Mouse (Mus musculus): Measurements from ENCODE around the gene Rln1. TPM values are rescaled to one million over a fixed set of nuclear protein-coding genes. Genes with fewer than 3 reads are reported as not detected.
A peak's percentile ranks its signal among the peaks of the same experiment; 100 is the strongest.

The Rln1 gene
- polyA plus RNA-seq, 1 experiment from 2014 or later: 2.2 TPM

DNA sequence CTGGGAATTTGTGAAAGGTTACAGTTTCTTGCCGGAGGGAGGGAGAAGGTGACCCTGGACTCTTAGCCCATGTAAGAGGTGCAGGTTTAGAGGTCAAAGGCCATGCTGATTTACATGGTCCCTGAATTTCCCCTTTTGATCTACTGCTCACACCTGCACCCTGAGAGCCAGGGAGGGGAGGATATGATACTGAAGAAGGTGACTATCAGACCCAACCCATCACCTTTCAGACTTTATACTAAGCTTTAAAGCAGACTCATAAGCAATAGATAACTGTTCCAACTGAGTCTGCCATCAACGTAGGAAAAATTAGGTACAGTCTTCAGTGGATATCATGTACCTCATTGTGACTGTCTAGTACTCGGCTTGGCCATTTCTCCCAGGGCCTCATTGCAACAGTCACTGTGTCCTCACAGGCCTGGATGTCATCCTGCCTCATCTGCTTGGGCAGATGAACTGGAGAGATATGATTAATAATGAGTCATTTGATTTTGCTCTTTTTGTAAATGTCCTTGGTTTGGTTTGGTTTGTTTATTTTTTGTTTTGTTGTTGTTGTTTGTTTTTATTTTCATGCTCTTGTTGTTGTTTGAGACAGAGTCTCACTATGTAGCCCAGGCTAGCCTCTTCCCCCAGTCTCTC, 34.3 kb upstream of the Rln1 start:
- no peak for DNase-seq (ENCODE audit: low spot score)
- Histone ChIP-seq H3K36me3 (no peaks in the 10 kb centered on the region), H3K9me3 (no peaks in the 10 kb centered on the region), H3K27me3 (ENCODE audit: insufficient read depth, poor library complexity, severe bottlenecking) (peaks cover 15% of the 10 kb centered on the region), H3K4me1 (replicated peaks) (peaks cover 10% of the 10 kb centered on the region; the same call in 1 of the 2 replicates), H3K4me3 (no peak overlapping the region), H3K27ac (no peak overlapping the region)
- 74% methylated on average over 3 of the region's 3 CpGs for WGBS

DNA sequence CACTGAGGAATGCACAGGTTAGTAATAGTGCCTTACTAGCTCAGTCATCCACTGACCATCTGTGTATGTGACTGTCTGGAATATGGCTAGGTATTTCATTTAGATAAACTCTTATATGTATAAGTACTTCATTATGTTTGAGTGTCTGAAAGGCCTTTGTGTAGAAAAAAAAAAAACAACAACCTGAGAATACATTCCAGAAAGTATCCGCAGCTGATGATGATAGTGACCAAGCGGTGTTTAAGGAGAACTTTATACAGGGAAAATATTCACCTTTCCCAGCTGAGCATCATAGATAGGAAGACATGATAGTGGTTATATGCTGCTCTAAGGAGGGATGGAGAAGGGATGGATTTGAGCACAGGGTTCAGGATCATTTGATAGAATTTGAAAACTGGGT, 33.6 kb upstream of the Rln1 start:
- DNase-seq (ENCODE audit: low spot score): no peak
- no peaks in the 10 kb centered on the region for H3K36me3 ChIP-seq
- H3K4me3 ChIP-seq: no peak overlapping the region
- WGBS: 89% methylated on average over 2 of the region's 2 CpGs
- peaks cover 15% of the 10 kb centered on the region for H3K27me3 ChIP-seq (ENCODE audit: insufficient read depth, poor library complexity, severe bottlenecking)
- H3K4me1 ChIP-seq (replicated peaks): peaks cover 10% of the 10 kb centered on the region; the same call in 1 of the 2 replicates
- H3K27ac ChIP-seq: no peak overlapping the region
- H3K9me3 ChIP-seq: no peaks in the 10 kb centered on the region

DNA sequence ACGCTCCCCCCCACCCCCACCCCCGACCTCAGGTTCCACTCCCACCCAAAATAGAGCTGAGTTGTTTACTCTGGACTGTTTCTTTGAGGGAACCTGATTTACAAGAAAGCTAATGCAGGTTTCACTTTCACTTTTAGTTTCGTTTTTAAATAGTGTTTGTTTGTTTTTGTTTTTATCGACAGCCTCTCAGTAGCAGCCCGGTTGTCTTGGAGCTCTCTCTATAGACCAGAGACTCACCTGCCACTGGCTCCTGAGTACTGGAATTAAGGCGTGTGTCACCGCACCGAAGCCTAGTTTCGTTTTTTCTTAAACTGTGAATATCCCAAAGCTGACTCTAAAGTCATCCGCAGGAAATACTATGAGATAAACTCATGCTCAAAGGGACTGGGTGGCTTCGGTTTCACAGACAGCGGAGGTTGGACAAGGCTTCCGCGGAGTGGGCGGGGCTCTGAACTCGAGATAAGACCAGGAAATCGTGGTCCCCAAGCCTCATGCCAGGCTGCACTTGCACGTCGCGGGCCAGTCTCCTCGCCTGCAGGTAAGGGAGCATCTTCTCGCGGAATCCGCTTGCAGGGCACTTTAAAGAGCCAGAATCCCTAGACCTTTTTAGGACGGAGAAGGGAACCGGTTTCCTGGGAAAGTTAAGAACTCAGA, 32.6 kb upstream of the Rln1 start, which contains the start of the genes Plgrkt and Cd274:
Gene Plgrkt (minus strand): TSS at position 422 of the 654 bp plus-strand sequence.
Gene Cd274 (plus strand): TSS at position 487 of the 654 bp plus-strand sequence.
- Histone ChIP-seq H3K36me3 (no peaks in the 10 kb centered on the region), H3K4me3 (peak within 1 kb of the TSS; percentile 56), H3K27me3 (ENCODE audit: insufficient read depth, poor library complexity, severe bottlenecking) (peaks cover 15% of the 10 kb centered on the region), H3K4me1 (replicated peaks) (peaks cover 16% of the 10 kb centered on the region), H3K9me3 (no peaks in the 10 kb centered on the region), H3K27ac (0 out of 2 replicates have a peak within 1 kb of the TSS, but pooled peaks have one; percentile 3)
- WGBS: 6% methylated on average over 26 of the region's 26 CpGs
- DNase-seq (ENCODE audit: low spot score): peak; percentile 48

DNA sequence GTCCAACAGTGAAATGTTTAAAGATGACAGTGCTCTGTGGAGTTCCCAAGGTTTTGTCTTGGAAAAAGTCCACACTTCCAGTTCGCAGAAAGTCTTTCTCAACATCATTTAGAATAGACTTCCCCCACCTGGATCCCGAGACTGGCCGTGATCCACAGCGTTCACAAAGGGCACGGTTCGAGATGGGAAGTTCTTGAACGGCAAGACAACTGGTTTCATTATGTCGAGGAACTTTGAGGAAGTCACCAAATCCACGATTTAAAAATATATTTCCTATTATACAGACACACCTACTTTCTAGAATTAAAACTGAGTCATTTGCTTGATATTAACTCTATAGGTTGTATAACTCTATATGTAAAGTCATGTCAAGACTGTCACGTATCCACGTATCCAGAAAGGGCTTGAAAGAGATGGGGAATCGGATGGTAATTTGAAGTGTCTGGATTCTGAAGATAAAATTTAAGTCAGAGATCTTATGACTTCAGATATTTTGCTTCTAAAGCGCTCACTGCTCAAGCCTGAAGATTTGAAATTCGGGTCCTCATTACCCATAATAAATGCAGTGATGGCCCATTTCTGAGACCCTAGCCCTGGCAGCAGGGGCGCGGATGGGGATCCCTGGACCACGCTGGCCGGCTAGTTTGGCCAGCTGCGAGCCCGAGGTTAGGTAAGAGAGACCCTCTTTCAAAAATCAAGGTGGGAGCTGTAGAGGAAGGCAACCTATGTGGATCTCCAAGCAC, 31.9 kb upstream of the Rln1 start:
- peak overlapping the region; percentile 56 for H3K4me3 ChIP-seq
- H3K4me1 ChIP-seq (replicated peaks): peaks cover 22% of the 10 kb centered on the region
- H3K9me3 ChIP-seq: no peaks in the 10 kb centered on the region
- H3K27ac ChIP-seq: no peak overlapping the region
- peaks cover 15% of the 10 kb centered on the region for H3K27me3 ChIP-seq (ENCODE audit: insufficient read depth, poor library complexity, severe bottlenecking)
- DNase-seq (ENCODE audit: low spot score): no peak
- 61% methylated on average over 20 of the region's 20 CpGs for WGBS
- H3K36me3 ChIP-seq: no peaks in the 10 kb centered on the region

DNA sequence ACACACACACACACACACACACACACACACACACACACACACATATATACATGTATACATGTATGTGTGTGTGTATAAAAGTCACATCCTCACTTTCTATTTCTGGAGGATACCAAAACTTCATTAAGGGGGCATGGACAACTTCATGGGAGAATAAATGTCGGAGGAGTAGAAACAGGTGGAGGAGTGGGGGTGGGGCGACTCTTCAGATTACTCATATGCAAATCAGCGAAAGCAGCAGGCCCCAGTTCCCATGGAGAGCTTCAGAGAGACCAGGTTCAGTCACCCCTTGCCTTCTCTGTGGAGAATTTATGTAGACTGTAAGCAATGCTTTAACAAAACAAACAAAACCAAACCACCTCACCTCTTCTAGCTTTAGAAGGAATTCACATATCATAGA, 30.6 kb upstream of the Rln1 start:
- no peak for DNase-seq (ENCODE audit: low spot score)

DNA sequence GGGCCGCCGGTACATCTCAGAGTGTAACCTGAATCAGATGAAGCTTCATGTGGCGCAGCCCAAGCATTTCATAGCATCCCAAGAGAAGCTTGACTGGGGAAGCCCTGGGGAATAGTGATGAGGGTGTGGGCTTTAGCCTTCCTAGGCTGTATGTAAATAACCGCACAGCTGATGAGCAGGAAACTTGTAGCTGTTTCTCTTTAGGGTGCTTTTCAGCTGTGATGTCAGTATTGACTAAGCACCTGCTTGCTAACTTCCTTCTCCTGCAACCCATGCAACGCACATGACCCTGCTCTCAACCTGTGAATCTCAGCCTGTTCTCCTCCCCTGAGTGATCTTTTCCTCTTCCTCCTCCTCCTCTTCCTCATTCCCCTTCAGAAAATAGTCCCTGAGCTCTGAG, 29.6 kb upstream of the Rln1 start:
- 0 out of 2 replicates have a peak, but pooled peaks cover under 1% of the 10 kb centered on the region for H3K36me3 ChIP-seq
- peaks cover 30% of the 10 kb centered on the region for H3K4me1 ChIP-seq (replicated peaks)
- no peaks in the 10 kb centered on the region for H3K9me3 ChIP-seq
- DNase-seq (ENCODE audit: low spot score): no peak
- no peak overlapping the region for H3K4me3 ChIP-seq
- 79% methylated on average over 5 of the region's 5 CpGs for WGBS
- H3K27me3 ChIP-seq (ENCODE audit: insufficient read depth, poor library complexity, severe bottlenecking): peaks cover 15% of the 10 kb centered on the region
- H3K27ac ChIP-seq: no peak overlapping the region

More for the DNA sequence above, 30.6 kb upstream of the Rln1 start:
- H3K27me3 ChIP-seq (ENCODE audit: insufficient read depth, poor library complexity, severe bottlenecking): peaks cover 15% of the 10 kb centered on the region
- H3K27ac ChIP-seq: no peak overlapping the region
- H3K9me3 ChIP-seq: no peaks in the 10 kb centered on the region
- H3K4me1 ChIP-seq (replicated peaks): peaks cover 30% of the 10 kb centered on the region
- H3K36me3 ChIP-seq: no peaks in the 10 kb centered on the region
- no peak overlapping the region for H3K4me3 ChIP-seq
- 18% methylated on average over 3 of the region's 3 CpGs for WGBS

DNA sequence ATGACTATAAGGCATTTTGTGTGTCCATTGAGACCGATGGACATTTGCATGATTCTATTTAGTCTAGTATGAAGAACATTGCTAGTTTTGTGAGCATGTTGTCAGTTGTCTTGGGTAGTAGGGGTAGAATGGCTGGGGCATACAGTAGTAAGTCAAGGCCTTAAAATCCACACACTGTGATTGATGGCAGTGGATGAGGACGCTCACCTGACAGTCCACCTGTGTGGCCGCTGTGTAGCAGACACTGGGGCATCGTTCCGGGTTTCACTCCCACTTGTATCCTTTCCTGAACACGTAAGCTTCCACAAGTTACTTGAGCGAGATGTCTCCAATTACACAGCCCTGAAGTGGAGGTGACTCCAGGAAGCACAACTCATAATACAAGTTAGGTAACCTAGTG, 29.1 kb upstream of the Rln1 start:
- Histone ChIP-seq H3K27me3 (ENCODE audit: insufficient read depth, poor library complexity, severe bottlenecking) (peaks cover 15% of the 10 kb centered on the region), H3K4me1 (replicated peaks) (peaks cover 30% of the 10 kb centered on the region), H3K4me3 (no peak overlapping the region), H3K36me3 (0 out of 2 replicates have a peak, but pooled peaks cover 2% of the 10 kb centered on the region), H3K27ac (no peak overlapping the region), H3K9me3 (no peaks in the 10 kb centered on the region)
- no peak for DNase-seq (ENCODE audit: low spot score)
- 87% methylated on average over 7 of the region's 7 CpGs for WGBS

DNA sequence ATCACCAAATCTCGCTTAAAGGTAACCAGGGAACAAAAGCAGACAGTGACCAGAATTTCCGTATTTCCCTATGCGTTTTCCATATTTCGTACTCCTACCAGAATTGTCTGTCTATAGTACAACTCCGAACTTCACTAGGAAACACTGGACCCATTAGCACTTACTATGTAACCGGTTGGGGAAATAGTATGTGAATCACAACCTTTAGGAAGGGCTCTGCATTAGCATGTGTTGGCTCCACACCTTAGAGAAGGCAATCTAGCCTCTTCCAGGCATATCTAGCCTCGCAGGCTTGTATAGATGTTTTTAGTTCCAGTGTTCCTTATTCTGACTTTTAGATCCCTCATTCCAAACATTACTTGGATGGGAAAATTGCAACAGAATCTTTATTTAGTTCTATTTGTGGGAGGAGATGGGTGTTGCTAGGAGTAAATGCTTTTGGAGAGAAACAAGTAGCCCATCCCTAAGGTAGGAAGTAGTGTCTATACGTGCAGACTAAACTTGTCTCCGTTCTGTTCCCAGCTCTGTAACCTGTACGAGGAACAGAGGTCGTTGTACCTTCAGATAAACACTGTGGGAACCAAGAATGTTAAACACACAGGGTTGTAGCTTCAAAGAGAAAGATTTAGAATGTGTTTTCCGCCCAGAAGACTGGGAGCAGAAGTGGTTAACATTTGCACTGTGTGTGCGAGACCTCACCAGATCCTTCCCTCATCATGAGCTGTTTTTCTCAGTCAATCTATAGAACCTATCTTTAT, 27.9 kb upstream of the Rln1 start:
- H3K27ac ChIP-seq: peak overlapping the region; percentile 87
- peaks cover 10% of the 10 kb centered on the region for H3K27me3 ChIP-seq (ENCODE audit: insufficient read depth, poor library complexity, severe bottlenecking)
- DNase-seq (ENCODE audit: low spot score): no peak
- 51% methylated on average over 13 of the region's 13 CpGs for WGBS
- peak overlapping the region; percentile 75 for H3K4me3 ChIP-seq
- no peaks in the 10 kb centered on the region for H3K9me3 ChIP-seq
- H3K36me3 ChIP-seq: 0 out of 2 replicates have a peak, but pooled peaks cover 2% of the 10 kb centered on the region
- peaks cover 27% of the 10 kb centered on the region for H3K4me1 ChIP-seq (replicated peaks)

DNA sequence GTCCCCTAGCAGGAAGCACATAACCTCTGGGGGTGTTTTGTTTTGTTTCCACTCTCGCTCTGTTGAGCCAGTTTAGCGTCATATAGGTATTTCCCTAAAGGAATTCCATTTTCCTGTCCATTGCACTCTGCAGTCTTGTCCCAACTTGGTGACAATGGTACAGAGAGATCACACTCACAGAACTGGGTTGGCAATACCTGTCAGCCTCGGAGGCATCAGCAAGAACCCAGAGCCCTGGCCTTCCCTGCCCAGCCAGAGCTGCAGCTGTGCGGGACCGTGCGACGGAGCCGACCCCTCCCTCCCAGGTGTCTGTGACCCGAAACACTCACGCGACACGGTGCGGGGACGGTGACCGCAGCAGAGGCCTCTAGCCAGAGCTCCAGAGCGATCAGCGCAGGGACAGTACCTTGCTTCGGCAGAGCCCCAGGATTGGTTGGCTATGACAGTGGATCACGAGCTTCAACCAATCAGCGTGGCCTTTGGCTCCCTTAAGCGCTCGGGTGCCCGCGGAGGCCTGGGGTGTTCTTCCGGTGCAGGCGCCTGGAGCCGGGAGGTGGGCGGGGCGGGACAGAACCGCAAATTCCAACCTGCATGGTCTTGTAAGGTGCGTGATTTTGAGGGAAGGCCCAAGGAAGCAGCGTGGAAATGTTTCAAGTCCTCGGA, 27.1 kb upstream of the Rln1 start:
- Histone ChIP-seq H3K9me3 (no peaks in the 10 kb centered on the region), H3K36me3 (0 out of 2 replicates have a peak, but pooled peaks cover 2% of the 10 kb centered on the region), H3K27ac (peak overlapping the region; percentile 87), H3K4me3 (peak overlapping the region; percentile 75), H3K4me1 (replicated peaks) (peaks cover 19% of the 10 kb centered on the region), H3K27me3 (ENCODE audit: insufficient read depth, poor library complexity, severe bottlenecking) (peaks cover 6% of the 10 kb centered on the region)
- WGBS: 3% methylated on average over 33 of the region's 33 CpGs
- peak; percentile 88 for DNase-seq (ENCODE audit: low spot score)

DNA sequence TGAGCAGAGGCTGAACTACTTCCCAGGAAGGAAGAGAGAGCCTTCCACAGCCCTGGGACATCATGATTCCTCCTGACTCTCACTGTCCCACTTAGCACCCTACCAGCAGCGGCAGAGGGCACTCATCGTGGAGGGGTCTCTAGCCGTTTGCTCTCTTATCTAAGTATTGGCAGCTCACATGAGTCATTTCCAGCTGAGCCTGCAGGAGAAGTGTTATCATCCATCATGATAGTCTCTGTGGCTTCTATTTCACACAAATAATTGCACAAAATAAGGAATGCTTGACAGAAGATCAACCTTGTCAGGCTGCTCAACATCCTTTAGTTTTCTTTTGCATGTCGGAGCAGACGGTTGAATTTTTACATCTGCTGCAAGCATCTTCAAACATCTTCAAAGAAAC, 25.8 kb upstream of the Rln1 start:
- 83% methylated on average over 5 of the region's 5 CpGs for WGBS
- Histone ChIP-seq H3K4me3 (no peak overlapping the region), H3K27me3 (ENCODE audit: insufficient read depth, poor library complexity, severe bottlenecking) (peaks cover 3% of the 10 kb centered on the region; the same call in 1 of the 2 replicates), H3K4me1 (replicated peaks) (peaks cover 21% of the 10 kb centered on the region), H3K36me3 (0 out of 2 replicates have a peak, but pooled peaks cover 2% of the 10 kb centered on the region), H3K27ac (no peak overlapping the region), H3K9me3 (no peaks in the 10 kb centered on the region)
- DNase-seq (ENCODE audit: low spot score): no peak

DNA sequence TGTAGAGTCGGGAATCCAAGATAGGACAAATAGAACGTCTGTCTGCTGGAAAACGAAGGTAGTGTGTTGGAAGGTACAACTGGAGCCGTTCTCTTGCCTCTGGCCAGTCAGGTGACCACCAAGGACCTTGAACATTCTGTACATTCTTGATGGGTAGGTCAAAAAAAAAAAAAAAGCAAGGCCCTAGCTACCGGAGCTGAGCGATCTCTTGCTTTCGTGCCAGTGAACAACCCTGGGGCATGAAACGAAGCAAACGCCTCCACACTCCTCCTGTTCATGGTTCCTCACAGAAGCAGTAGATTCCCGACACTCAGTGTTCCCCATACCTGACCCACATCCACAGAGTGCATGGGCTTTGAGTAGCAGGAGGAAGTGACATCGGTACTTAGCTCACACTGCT, 21.8 kb upstream of the Rln1 start:
- DNase-seq (ENCODE audit: low spot score): no peak
- Histone ChIP-seq H3K9me3 (no peaks in the 10 kb centered on the region), H3K27me3 (ENCODE audit: insufficient read depth, poor library complexity, severe bottlenecking) (0 out of 2 replicates have a peak, but pooled peaks cover 3% of the 10 kb centered on the region), H3K36me3 (0 out of 2 replicates have a peak, but pooled peaks cover 2% of the 10 kb centered on the region), H3K4me1 (replicated peaks) (peaks cover 17% of the 10 kb centered on the region), H3K27ac (no peak overlapping the region), H3K4me3 (no peak overlapping the region)
- WGBS: 89% methylated on average over 11 of the region's 11 CpGs
